Mouse (Mus musculus) spleen, adult 2 months (tissue): ENCODE measurements around the gene Gm10961.

Experiments
- CTCF ChIP-seq: fragments of 200-500 bp; IDR thresholded peaks from 2 replicates; pipeline ENCODE4 v1.5.1; 2011; ENCODE audit warnings: mild to moderate bottlenecking, inconsistent platforms; ENCODE audit not compliant: insufficient read depth, insufficient read length, insufficient replicate concordance; ENCODE audit errors: extremely low read depth
- POLR2A ChIP-seq: fragments of 200-500 bp; IDR thresholded peaks from 2 replicates; pipeline ENCODE4 v1.6.1; 2011; ENCODE audit warnings: low read depth, low read length, inconsistent platforms

- TF ChIP-seq CTCF (no peak), POLR2A (no peak)
Measured at GRCm38 (mm10) chr3:107600127-107600526, 31.0 kb upstream of the Gm10961 start.
